Mouse (Mus musculus) erythroblast, embryonic 14.5 days (primary cell): Measurements from ENCODE around the gene Mospd3. TPM values are rescaled to one million over a fixed set of nuclear protein-coding genes. Genes with fewer than 3 reads are reported as not detected.
"Not testable (repeated sequence)": the region's sequence is repeated elsewhere in the genome, so short reads cannot be mapped to it uniquely, and the experiment has no call there.

ENCODE experiments used
- H3K27me3 ChIP-seq: 2 replicates; pipeline ENCODE4 v1.6.1; 2012; ENCODE audit warnings: inconsistent platforms; ENCODE audit not compliant: control insufficient read depth
- H3K36me3 ChIP-seq: 2 replicates; pipeline ENCODE4 v1.6.1; 2012; ENCODE audit warnings: mild to moderate bottlenecking, inconsistent platforms; ENCODE audit not compliant: control insufficient read depth
- H3K4me1 ChIP-seq: 2 replicates; pipeline ENCODE4 v1.6.1; 2012; ENCODE audit warnings: inconsistent platforms; ENCODE audit not compliant: control insufficient read depth
- H3K4me3 ChIP-seq: replicated peaks from 2 replicates; pipeline ENCODE3; 2012; ENCODE audit warnings: moderate library complexity, mild to moderate bottlenecking, inconsistent platforms
- H3K9me3 ChIP-seq: 2 replicates; pipeline ENCODE4 v1.6.1; 2012; ENCODE audit warnings: low read length, inconsistent platforms, mixed read lengths; ENCODE audit not compliant: control insufficient read depth
- GATA1 ChIP-seq: IDR thresholded peaks from 2 replicates; pipeline ENCODE4 v1.6.1; 2012; ENCODE audit warnings: low read length, inconsistent platforms, mixed read lengths
- TAL1 ChIP-seq: IDR thresholded peaks from 3 replicates; pipeline ENCODE4 v1.6.1; 2012; ENCODE audit warnings: low read length, inconsistent platforms, mixed read lengths
- polyA plus RNA-seq: library from polyadenylated mRNA; stranded (reverse); fragments of >175 nt; gene quantifications from 2 replicates; pipeline ENCODE4 v1.2.3, GENCODE M21; 2012

The Mospd3 gene
- polyA plus RNA-seq, 1 experiment, result 109 TPM

DNA sequence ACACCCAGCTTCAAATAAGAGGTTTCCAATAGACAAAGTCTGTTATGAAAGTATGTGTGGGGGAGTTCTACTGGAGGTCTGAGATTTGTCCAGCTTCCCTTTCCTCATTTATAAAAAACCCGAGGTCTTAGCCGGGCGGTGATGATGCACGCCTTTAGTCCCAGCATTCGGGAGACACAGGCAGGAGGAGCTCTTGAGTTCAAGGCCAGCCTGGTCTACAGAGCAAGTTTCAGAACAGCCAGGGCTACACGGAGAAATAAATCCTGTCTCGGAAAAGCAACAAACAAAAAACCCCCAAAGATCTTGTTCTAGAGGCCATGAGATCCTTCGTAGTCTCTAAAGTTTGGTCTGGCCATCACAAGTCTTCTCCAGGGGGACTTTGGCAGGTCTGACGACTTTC lies 27.1 kb upstream of the Mospd3 start:
- Histone ChIP-seq H3K27me3 (peaks cover 2% of the 10 kb centered on the region; the same call in 1 of the 2 replicates), H3K4me1 (peaks cover 53% of the 10 kb centered on the region), H3K9me3 (peaks cover 1% of the 10 kb centered on the region), H3K4me3 (peak overlapping the region; percentile 99), H3K36me3 (peaks cover 25% of the 10 kb centered on the region)
- TF ChIP-seq GATA1 (no peak), TAL1 (no peak)

DNA sequence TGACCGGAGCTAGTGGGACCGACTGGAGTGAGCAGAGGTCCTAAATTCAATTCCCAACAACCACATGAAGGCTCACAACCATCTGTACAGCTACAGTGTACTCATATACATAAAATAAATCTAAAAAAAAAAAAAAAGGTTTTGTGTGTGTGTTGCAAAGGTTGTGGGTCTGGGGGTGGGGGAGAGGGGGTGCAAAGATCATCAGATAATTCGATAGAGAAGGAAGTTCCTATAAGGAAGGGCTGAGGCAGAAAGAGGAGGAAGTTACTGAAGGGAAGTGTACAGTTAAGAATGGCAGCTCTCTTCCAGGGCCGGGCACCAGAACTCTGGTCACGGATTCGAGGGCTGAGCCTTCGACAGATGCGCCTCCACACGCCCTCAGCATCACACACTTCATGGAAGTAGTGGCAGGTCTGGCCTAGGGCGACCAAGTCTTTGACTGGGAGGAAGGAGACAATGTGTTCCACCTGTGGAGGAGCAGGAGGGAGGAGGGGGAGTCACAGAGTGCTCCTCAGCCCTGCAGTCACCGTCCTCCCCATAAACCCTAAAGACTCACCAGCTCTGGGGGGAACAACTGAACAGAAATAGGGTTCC lies 23.2 kb upstream of the Mospd3 start:
- TF ChIP-seq GATA1, result no peak
- no peaks in the 10 kb centered on the region for H3K36me3 ChIP-seq

GRCm38 (mm10) chr5:137615347-137615746 lies 14.5 kb upstream of the Mospd3 start:
- no peaks in the 10 kb centered on the region for H3K9me3 ChIP-seq
- TF ChIP-seq TAL1 (no peak), GATA1 (no peak)
- H3K4me3 ChIP-seq, result no peak overlapping the region
- peaks cover 11% of the 10 kb centered on the region for H3K4me1 ChIP-seq
- H3K27me3 ChIP-seq, result peaks cover 26% of the 10 kb centered on the region
- no peaks in the 10 kb centered on the region for H3K36me3 ChIP-seq

More for the DNA sequence above, 23.2 kb upstream of the Mospd3 start:
- no peak overlapping the region for H3K4me3 ChIP-seq
- peaks cover 4% of the 10 kb centered on the region for H3K9me3 ChIP-seq
- H3K4me1 ChIP-seq, result peaks cover 20% of the 10 kb centered on the region
- H3K27me3 ChIP-seq, result peaks cover 12% of the 10 kb centered on the region

- not testable (repeated sequence) for H3K36me3 ChIP-seq, H3K4me3 ChIP-seq, H3K9me3 ChIP-seq
- Histone ChIP-seq H3K4me1 (peaks cover 11% of the 10 kb centered on the region), H3K27me3 (peaks cover 29% of the 10 kb centered on the region)
Observed at GRCm38 (mm10) chr5:137614921-137615320, 14.1 kb upstream of the Mospd3 start.

- Histone ChIP-seq H3K27me3 (peaks cover 29% of the 10 kb centered on the region), H3K9me3 (no peaks in the 10 kb centered on the region), H3K36me3 (no peaks in the 10 kb centered on the region), H3K4me1 (peaks cover 13% of the 10 kb centered on the region), H3K4me3 (no peak within 1 kb of the TSS)
- TF ChIP-seq GATA1 (no peak), TAL1 (no peak)
Observed at GRCm38 (mm10) chr5:137613550-137613949, 12.7 kb upstream of the Mospd3 start, which contains the start of gene Pcolce. TSS of gene Pcolce (minus strand) at chr5:137613784.

GRCm38 (mm10) chr5:137613076-137613475 lies 12.2 kb upstream of the Mospd3 start:
- H3K4me3 ChIP-seq, result no peak overlapping the region
- no peaks in the 10 kb centered on the region for H3K36me3 ChIP-seq
- no peaks in the 10 kb centered on the region for H3K9me3 ChIP-seq
- peaks cover 29% of the 10 kb centered on the region for H3K27me3 ChIP-seq
- H3K4me1 ChIP-seq, result peaks cover 14% of the 10 kb centered on the region
- no peak for TF ChIP-seq GATA1

DNA sequence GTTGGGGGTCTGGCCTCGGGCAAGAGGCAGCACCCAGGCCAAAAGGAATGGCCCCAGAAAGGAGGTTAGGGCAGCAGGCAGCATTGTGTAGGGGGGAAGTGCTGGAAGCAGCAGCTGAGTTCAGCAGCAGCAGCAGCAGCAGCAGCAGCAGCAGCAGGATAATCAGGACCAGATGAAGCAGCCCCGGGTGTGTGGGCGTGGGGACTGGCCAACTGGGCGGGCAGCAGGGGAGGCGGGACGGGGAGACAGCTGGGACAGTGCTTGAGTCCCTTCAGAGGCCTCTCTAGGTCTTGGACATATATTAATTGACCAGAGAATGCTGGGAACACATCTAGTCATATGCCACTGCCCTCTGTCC lies 10.4 kb upstream of the Mospd3 start:
- Histone ChIP-seq H3K4me1 (peaks cover 20% of the 10 kb centered on the region), H3K4me3 (no peak overlapping the region)

GRCm38 (mm10) chr5:137610548-137611244 lies 9.8 kb upstream of the Mospd3 start:
- Histone ChIP-seq H3K4me1 (peaks cover 25% of the 10 kb centered on the region), H3K9me3 (no peaks in the 10 kb centered on the region), H3K4me3 (no peak overlapping the region), H3K36me3 (peaks cover 8% of the 10 kb centered on the region), H3K27me3 (peaks cover 31% of the 10 kb centered on the region)
- TF ChIP-seq GATA1 (no peak), TAL1 (no peak)

More for the DNA sequence above, 10.4 kb upstream of the Mospd3 start:
- TF ChIP-seq GATA1, result no peak
- no peak for TF ChIP-seq TAL1
- peaks cover 31% of the 10 kb centered on the region for H3K27me3 ChIP-seq
- peaks cover 5% of the 10 kb centered on the region for H3K36me3 ChIP-seq
- H3K9me3 ChIP-seq, result no peaks in the 10 kb centered on the region

DNA sequence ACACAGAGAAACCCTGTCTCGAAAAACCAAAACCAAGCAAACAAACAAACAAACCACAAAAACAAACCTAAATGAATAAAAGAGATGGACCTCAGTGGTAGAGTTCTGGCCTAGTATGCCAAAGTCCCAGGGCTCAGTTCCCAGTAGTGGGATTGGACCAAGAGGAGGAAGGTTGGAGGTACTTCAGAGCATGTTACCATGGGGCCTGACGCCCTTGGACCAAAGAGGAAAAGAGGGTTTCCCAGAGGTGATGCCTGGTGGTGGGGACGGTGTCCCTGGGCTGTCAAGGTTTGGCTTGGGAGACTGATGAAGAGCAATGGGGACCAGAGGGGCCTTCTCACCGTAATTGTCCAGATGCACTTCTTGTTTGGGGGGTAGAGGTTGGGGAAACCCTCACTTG lies 9.2 kb upstream of the Mospd3 start:
- peaks cover 31% of the 10 kb centered on the region for H3K27me3 ChIP-seq
- peaks cover 31% of the 10 kb centered on the region for H3K4me1 ChIP-seq
- no peak overlapping the region for H3K4me3 ChIP-seq
- TF ChIP-seq GATA1 (no peak), TAL1 (no peak)
- no peaks in the 10 kb centered on the region for H3K9me3 ChIP-seq
- H3K36me3 ChIP-seq, result peaks cover 12% of the 10 kb centered on the region
